Mouse (Mus musculus) small intestine, adult 2 months (tissue): Measurements from ENCODE around the gene Kcnq5.

Experiments
- CTCF ChIP-seq: fragments of 200-500 bp; IDR thresholded peaks from 2 replicates; pipeline ENCODE4 v1.5.1; 2012; ENCODE audit warnings: low read depth, mild to moderate bottlenecking, control low read depth, inconsistent platforms, low read length, moderate library complexity, mixed read lengths; ENCODE audit not compliant: insufficient replicate concordance, insufficient read length; ENCODE audit errors: extremely low read depth
- POLR2A ChIP-seq: fragments of 200-500 bp; IDR thresholded peaks from 2 replicates; pipeline ENCODE4 v1.6.1; 2012; ENCODE audit warnings: low read depth, mild to moderate bottlenecking, control low read depth, inconsistent platforms, low read length, moderate library complexity

DNA sequence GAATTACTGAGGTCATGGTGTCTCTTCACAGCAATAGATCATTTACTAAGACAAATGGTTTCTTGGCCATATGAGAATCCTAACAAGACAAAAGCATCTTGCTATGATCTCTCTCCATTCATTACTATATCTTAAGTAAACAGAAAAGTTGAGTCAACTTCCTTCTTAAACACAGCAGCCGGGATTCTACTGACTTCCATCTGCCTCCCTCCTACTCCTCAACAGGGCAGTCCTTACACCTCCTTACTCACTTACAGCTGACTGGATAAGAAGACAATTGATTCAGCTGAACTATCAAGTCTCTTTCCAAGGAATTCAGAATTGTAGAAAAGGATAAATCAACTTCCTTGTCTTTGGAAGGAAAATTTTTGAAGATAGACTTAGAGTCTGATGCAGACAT lies 232.6 kb downstream of the Kcnq5 start:
- TF ChIP-seq CTCF (no peak), POLR2A (no peak)
